Comparison of ENCODE assay signal across 19 mouse cellular contexts in the genomic region with DNA sequence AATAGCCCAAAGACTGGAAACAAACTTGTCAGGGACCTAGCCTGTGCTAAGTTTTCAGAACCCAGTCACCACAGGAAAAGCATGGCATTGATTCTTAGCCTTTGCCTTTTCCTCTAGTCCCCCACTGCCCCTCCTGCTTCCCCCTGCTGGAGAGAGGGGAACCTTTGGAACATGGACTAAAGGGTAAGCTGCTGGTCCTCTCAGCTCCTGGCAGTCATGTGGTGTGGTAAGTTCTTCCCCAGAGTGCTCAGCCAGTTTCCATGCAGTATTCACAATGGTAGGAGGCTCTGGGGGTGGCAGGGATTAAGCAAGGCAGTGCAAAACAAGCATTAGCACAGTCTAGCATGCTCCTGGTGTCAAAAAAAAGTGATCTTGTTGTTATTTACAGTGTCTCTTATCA.
DNase-seq lines count a peak whose midpoint lies in the region; ATAC-seq and TF ChIP-seq lines count a peak whose summit lies in the region.
"Had no signal": no experiment of that assay in that cellular context is flagged by ENCODE, and none has a peak within 500 bp of the region (broad histone marks: within the 10 kb centered on the region; RNA-seq: fewer than 3 reads in every experiment).

No protein-coding gene starts in this region.

- ATAC-seq in liver, embryonic 11.5 days (replicated peaks; ENCODE audit: low FRiP score) = no peak
- peak; percentile 58 for ATAC-seq in intestine, postnatal 0 days
- 0 out of 2 replicates have a peak, but pooled peaks have one; percentile 19 for ATAC-seq in stomach, postnatal 0 days (ENCODE audit: low FRiP score, low TSS enrichment)
- ATAC-seq: forebrain, embryonic 16.5 days had no signal

- no peaks in the 10 kb centered on the region for H3K4me1 ChIP-seq in liver, embryonic 11.5 days (replicated peaks; ENCODE audit: control insufficient read depth, insufficient read depth, low read length)
- no peaks in the 10 kb centered on the region for H3K4me1 ChIP-seq in intestine, postnatal 0 days (replicated peaks; ENCODE audit: control insufficient read depth, insufficient read depth, low read length)
- no peaks in the 10 kb centered on the region for H3K4me1 ChIP-seq in stomach, postnatal 0 days (replicated peaks; ENCODE audit: control insufficient read depth, insufficient read depth)

- no peak overlapping the region for H3K27ac ChIP-seq in liver, embryonic 11.5 days (ENCODE audit: low read depth, low read length)
- H3K27ac ChIP-seq in intestine, postnatal 0 days (ENCODE audit: low read depth, low read length) = no peak overlapping the region
- H3K27ac ChIP-seq in stomach, postnatal 0 days (replicated peaks) = no peak overlapping the region
- H3K27ac ChIP-seq: embryonic facial prominence, embryonic 12.5 days; gastrocnemius, adult 2 months; heart, adult 2 months; hindbrain, embryonic 15.5 days; midbrain, embryonic 10.5 days; neural tube, embryonic 12.5 days had no signal

- H3K4me3 ChIP-seq in liver, embryonic 11.5 days (ENCODE audit: low read depth, low read length) = no peak overlapping the region
- H3K4me3 ChIP-seq in intestine, postnatal 0 days (ENCODE audit: low read depth, low read length) = no peak overlapping the region
- H3K4me3 ChIP-seq in stomach, postnatal 0 days (ENCODE audit: low read depth, low read length) = no peak overlapping the region
- H3K4me3 ChIP-seq: embryonic facial prominence, embryonic 12.5 days; gastrocnemius, adult 2 months; heart, adult 2 months; hindbrain, embryonic 15.5 days; midbrain, embryonic 10.5 days; neural tube, embryonic 12.5 days had no signal

- peak; percentile 15 for DNase-seq in liver
- no peak for DNase-seq in liver, embryonic 11.5 days (ENCODE audit: low spot score)
- DNase-seq in kidney, postnatal 25 days = peak; percentile 51 to 85
- DNase-seq in stomach, postnatal 0 days (ENCODE audit: low spot score) = no peak
- no peak for DNase-seq in thymus, postnatal 0 days (ENCODE audit: low spot score)
- DNase-seq in urinary bladder, adult 2 months (ENCODE audit: low spot score) = no peak
- DNase-seq in gastrocnemius, postnatal 14 days = no peak
- DNase-seq: cerebellum, postnatal 36 days; gastrocnemius, adult 2 months; heart, adult 2 months; lung, postnatal 4 days; thymus, postnatal 25 days had no signal

- H3K9me3 ChIP-seq in liver, embryonic 11.5 days (ENCODE audit: control insufficient read depth, low read length) = no peaks in the 10 kb centered on the region
- H3K9me3 ChIP-seq in intestine, postnatal 0 days (ENCODE audit: control insufficient read depth) = no peaks in the 10 kb centered on the region
- no peaks in the 10 kb centered on the region for H3K9me3 ChIP-seq in stomach, postnatal 0 days (ENCODE audit: control insufficient read depth, low read length)
- H3K9me3 ChIP-seq: embryonic facial prominence, embryonic 12.5 days; hindbrain, embryonic 15.5 days; midbrain, embryonic 10.5 days; neural tube, embryonic 12.5 days had no signal

- H3K27me3 ChIP-seq in liver, embryonic 11.5 days (replicated peaks; ENCODE audit: control insufficient read depth, insufficient read depth, low read length) = no peaks in the 10 kb centered on the region
- no peaks in the 10 kb centered on the region for H3K27me3 ChIP-seq in intestine, postnatal 0 days (replicated peaks; ENCODE audit: control insufficient read depth, insufficient read depth, low read length)
- H3K27me3 ChIP-seq in stomach, postnatal 0 days (ENCODE audit: control insufficient read depth, insufficient read depth, low read length) = no peaks in the 10 kb centered on the region
- H3K27me3 ChIP-seq: embryonic facial prominence, embryonic 12.5 days; hindbrain, embryonic 15.5 days; neural tube, embryonic 12.5 days had no signal

- peak; percentile 49 for TF ChIP-seq CTCF in intestine, postnatal 0 days (IDR thresholded peaks at IDR 0.05; ENCODE audit: low read depth)
- peak; percentile 39; the same call in 1 of the 2 replicates for TF ChIP-seq CTCF in stomach, postnatal 0 days (IDR thresholded peaks at IDR 0.05; ENCODE audit: low read depth)

- TF ChIP-seq EP300 in stomach, postnatal 0 days (optimal IDR thresholded peaks at IDR 0.05) = no peak

- H3K4me2 ChIP-seq in liver, embryonic 11.5 days = no peak overlapping the region
- H3K4me2 ChIP-seq in intestine, postnatal 0 days (replicated peaks; ENCODE audit: low read depth) = no peak overlapping the region
- no peak overlapping the region for H3K4me2 ChIP-seq in stomach, postnatal 0 days (replicated peaks; ENCODE audit: low read depth)
- H3K4me2 ChIP-seq: embryonic facial prominence, embryonic 12.5 days; hindbrain, embryonic 15.5 days; neural tube, embryonic 12.5 days had no signal

- H3K36me3 ChIP-seq in liver, embryonic 11.5 days (ENCODE audit: control insufficient read depth, insufficient read depth, low read length) = no peaks in the 10 kb centered on the region
- no peaks in the 10 kb centered on the region for H3K36me3 ChIP-seq in intestine, postnatal 0 days (ENCODE audit: control insufficient read depth, insufficient read depth)
- no peaks in the 10 kb centered on the region for H3K36me3 ChIP-seq in stomach, postnatal 0 days (ENCODE audit: control insufficient read depth, insufficient read depth, low read length)
- H3K36me3 ChIP-seq: embryonic facial prominence, embryonic 12.5 days; G1E; hindbrain, embryonic 15.5 days; midbrain, embryonic 10.5 days; neural tube, embryonic 12.5 days had no signal

- intact Hi-C loops in gastrocnemius, postnatal 14 days (cut with DNase I; ENCODE audit: low total_unique reads) = no loop called here

- H3K9ac ChIP-seq in liver, embryonic 11.5 days (ENCODE audit: low read depth, low read length) = no peak overlapping the region
- H3K9ac ChIP-seq in intestine, postnatal 0 days (ENCODE audit: low read depth, low read length) = no peak overlapping the region
- no peak overlapping the region for H3K9ac ChIP-seq in stomach, postnatal 0 days (ENCODE audit: low read length)
- H3K9ac ChIP-seq: embryonic facial prominence, embryonic 12.5 days; hindbrain, embryonic 15.5 days; neural tube, embryonic 12.5 days had no signal

Comparison
In these comparisons a context has a peak if more than half of its experiments do, and no peak if none do; other contexts are left out.
1. DNase-seq: peak in liver (single experiment) and kidney, postnatal 25 days (2 of 2); none in liver, embryonic 11.5 days (single experiment), stomach, postnatal 0 days (single experiment), thymus, postnatal 0 days (single experiment), urinary bladder, adult 2 months (single experiment) and gastrocnemius, postnatal 14 days (single experiment).